Mouse (Mus musculus): Measurements from ENCODE around the gene Vamp5. TPM values are rescaled to one million over a fixed set of nuclear protein-coding genes. Genes with fewer than 3 reads are reported as not detected.

The Vamp5 gene
- polyA plus RNA-seq, 1 experiment from 2014 or later, result 27.9 TPM

DNA sequence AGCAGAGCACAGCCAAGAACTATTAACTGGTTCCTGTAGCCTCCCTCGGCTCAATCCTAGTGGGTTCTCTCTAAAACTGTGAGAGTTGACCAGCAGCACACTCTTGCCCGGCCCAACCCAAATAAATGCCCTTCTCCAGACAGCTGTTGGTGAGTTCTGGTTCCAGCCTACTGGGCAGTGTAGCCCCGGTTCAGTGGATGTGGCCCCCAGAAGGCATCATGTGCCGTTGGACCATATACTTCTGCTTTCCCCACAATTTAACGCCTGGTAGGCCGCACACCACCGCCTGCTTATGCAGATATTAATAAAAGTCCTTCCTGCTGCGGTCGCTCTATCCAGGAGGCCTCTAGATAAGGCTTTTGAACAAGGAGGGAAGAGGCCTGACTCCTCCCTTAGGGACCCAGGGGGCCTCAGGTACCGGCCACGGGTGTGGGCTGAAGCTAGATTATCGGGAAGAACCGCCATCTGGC lies 9.2 kb upstream of the Vamp5 start:
- Histone ChIP-seq H3K4me2 (replicated peaks) (peak overlapping the region; percentile 73), H3K9ac (peak overlapping the region; percentile 65), H3K36me3 (peaks cover 25% of the 10 kb centered on the region), H3K4me1 (peaks cover 38% of the 10 kb centered on the region), H3K9me3 (replicated peaks) (no peaks in the 10 kb centered on the region), H3K27ac (replicated peaks) (peak overlapping the region; percentile 96), H3K4me3 (replicated peaks) (peak overlapping the region; percentile 62), H3K27me3 (no peaks in the 10 kb centered on the region)
- WGBS, result 20% methylated on average over 13 of the region's 13 CpGs
- ATAC-seq (ENCODE audit: insufficient number of reproducible peaks, low FRiP score, low TSS enrichment, low read depth), result no peak

DNA sequence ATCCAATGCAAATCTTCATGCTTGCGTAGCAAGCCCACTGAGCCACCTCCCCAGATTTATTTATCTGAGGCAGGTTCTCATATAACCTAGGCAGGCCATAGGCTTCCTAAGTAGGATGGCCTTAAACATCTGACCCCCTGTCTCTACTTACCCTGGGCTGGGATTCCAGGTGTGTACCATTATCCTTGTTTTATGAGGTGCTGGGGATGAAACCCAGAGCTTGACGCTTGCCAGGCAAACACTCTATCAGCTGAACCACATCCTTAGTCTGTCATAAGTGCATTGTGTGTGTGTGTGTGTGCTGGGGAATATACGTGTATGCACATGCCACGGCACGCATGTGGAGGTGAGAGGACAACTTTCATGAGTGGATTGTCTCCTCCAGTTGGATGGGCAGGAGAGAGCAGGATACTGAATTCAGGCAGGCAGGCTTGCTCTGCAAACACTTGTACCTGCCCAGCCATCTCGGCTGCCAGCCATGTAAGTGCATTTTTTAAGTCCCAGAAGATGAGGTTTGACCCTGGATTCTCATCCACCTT lies 8.6 kb upstream of the Vamp5 start:
- H3K27me3 ChIP-seq, result no peaks in the 10 kb centered on the region
- no peak overlapping the region for H3K9ac ChIP-seq
- 79% methylated on average over 6 of the region's 6 CpGs for WGBS

DNA sequence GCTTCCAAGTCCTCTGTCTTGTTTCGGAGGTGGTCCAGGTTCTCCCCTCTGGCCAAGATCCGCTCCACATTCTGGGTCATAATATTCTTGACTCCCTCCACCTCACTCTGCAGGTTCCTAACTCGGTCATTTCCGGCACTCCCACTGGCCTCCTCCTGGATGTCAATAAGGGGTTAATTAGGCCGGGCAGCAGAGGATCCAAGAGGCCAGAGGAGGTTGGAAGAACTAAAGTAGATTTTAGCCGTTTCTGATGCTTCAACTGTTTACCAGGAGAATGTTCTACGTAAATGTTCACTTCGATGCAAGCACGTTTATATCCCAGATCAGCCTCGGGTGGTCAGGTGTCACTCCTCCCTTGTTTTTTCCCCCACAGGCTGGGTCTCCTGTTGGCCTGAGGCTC lies 8.0 kb upstream of the Vamp5 start:
- Histone ChIP-seq H3K9me3 (replicated peaks) (no peaks in the 10 kb centered on the region), H3K36me3 (peaks cover 26% of the 10 kb centered on the region), H3K27ac (replicated peaks) (no peak overlapping the region), H3K4me1 (peaks cover 38% of the 10 kb centered on the region), H3K9ac (no peak overlapping the region), H3K4me3 (replicated peaks) (no peak overlapping the region), H3K27me3 (no peaks in the 10 kb centered on the region), H3K4me2 (replicated peaks) (no peak overlapping the region)
- ATAC-seq (ENCODE audit: insufficient number of reproducible peaks, low FRiP score, low TSS enrichment, low read depth), result no peak
- 66% methylated on average over 10 of the region's 10 CpGs for WGBS

More for the DNA sequence above, 8.6 kb upstream of the Vamp5 start:
- H3K36me3 ChIP-seq, result peaks cover 26% of the 10 kb centered on the region
- ATAC-seq (ENCODE audit: insufficient number of reproducible peaks, low FRiP score, low TSS enrichment, low read depth), result no peak
- H3K9me3 ChIP-seq (replicated peaks), result no peaks in the 10 kb centered on the region
- peak overlapping the region; percentile 96; the same call in 1 of the 2 replicates for H3K27ac ChIP-seq (replicated peaks)
- H3K4me1 ChIP-seq, result peaks cover 38% of the 10 kb centered on the region
- H3K4me2 ChIP-seq (replicated peaks), result peak overlapping the region; percentile 73
- peak overlapping the region; percentile 62 for H3K4me3 ChIP-seq (replicated peaks)

DNA sequence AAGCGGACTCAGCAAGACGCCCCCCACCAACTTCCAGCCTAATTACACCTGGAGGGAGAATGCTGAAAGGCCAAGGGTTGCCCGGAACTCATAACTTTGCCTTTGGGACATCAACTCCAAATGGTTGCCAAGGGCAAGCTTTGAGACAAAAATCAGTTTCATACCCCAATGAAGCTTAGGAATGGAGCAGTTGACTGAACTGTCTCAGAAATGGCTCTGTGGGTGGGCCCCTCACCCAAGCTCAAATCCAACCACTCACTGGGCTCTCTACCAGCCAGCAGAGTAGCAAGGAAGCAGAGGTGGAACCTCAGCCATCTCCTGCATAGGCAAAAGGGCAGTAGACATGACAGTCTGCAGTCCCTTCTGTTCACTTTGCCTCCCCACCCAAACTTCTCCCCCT lies 7.5 kb upstream of the Vamp5 start:
- peaks cover 26% of the 10 kb centered on the region for H3K36me3 ChIP-seq
- WGBS, result 64% methylated on average over 3 of the region's 3 CpGs
- no peak overlapping the region for H3K4me2 ChIP-seq (replicated peaks)
- H3K4me3 ChIP-seq (replicated peaks), result no peak overlapping the region
- no peak overlapping the region for H3K27ac ChIP-seq (replicated peaks)
- no peak overlapping the region for H3K9ac ChIP-seq
- H3K9me3 ChIP-seq (replicated peaks), result no peaks in the 10 kb centered on the region
- peaks cover 38% of the 10 kb centered on the region for H3K4me1 ChIP-seq
- no peak for ATAC-seq (ENCODE audit: insufficient number of reproducible peaks, low FRiP score, low TSS enrichment, low read depth)
- H3K27me3 ChIP-seq, result no peaks in the 10 kb centered on the region

DNA sequence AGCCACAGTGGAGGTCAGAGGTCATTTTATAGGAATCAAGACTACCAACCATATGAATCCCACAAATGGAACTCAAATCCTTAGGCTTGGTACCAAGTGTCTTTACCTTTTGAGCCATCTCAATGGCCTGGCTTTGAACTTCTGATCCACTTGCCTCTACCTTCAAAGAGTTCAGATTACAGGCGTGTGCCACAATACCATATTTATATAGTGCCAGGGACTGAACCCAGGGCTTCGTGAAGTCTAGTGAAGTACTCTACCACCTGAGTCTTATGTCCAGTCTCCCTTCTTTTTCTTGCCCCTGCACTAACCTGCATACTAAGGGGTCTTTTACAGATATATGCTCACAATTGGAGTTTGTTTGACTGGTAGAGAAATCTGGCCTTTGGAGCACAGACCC lies 6.3 kb upstream of the Vamp5 start:
- Histone ChIP-seq H3K36me3 (peaks cover 26% of the 10 kb centered on the region), H3K27me3 (no peaks in the 10 kb centered on the region), H3K4me2 (replicated peaks) (no peak overlapping the region), H3K9ac (no peak overlapping the region), H3K27ac (replicated peaks) (no peak overlapping the region), H3K4me1 (peaks cover 40% of the 10 kb centered on the region), H3K4me3 (replicated peaks) (no peak overlapping the region), H3K9me3 (replicated peaks) (no peaks in the 10 kb centered on the region)
- WGBS, result 91% methylated on average over 2 of the region's 2 CpGs
- ATAC-seq (ENCODE audit: insufficient number of reproducible peaks, low FRiP score, low TSS enrichment, low read depth), result no peak

DNA sequence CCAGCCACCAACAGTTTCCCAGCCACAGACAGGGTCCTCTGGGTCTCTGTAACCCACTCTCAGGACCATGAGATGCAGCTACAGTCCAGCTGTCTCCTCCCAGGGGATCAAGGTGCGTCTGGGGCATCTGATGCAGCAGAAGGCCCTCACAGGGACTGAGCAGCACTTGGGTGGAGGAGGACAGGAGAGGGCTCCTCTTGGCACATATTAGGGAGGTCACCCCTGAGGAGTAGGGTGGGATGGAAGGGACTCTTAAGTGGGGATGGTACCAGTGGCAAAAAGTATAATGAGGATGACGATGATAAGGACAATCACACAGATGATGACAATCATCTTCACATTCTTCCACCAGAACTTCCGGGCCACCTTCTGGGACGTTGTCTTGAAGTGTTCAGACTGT lies 5.0 kb upstream of the Vamp5 start:
- H3K4me2 ChIP-seq (replicated peaks), result no peak overlapping the region

DNA sequence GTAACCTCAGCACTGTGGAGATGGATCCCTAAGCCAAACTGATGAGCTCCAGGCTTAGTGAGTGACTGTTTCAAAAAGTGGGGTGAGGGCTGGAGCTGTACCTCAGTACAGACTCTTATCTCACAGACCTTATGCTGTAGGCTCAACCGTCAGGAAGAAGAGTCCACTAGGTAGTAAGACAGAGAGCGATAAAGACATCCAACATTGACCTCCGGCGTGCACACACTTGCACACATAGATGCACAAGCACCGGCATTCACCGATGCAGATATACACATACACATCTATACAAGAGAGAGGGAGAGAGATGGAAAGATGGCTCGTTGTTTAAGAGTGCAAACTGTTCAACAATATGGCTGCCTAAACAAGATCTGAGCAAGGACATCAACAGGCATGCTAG lies 3.7 kb upstream of the Vamp5 start:
- peaks cover 32% of the 10 kb centered on the region for H3K4me1 ChIP-seq
- H3K9me3 ChIP-seq (replicated peaks), result no peaks in the 10 kb centered on the region
- WGBS, result 96% methylated on average over 7 of the region's 7 CpGs
- no peak overlapping the region for H3K4me2 ChIP-seq (replicated peaks)
- no peak overlapping the region for H3K4me3 ChIP-seq (replicated peaks)
- H3K9ac ChIP-seq, result no peak overlapping the region
- H3K27me3 ChIP-seq, result no peaks in the 10 kb centered on the region
- H3K36me3 ChIP-seq, result peaks cover 26% of the 10 kb centered on the region
- ATAC-seq (ENCODE audit: insufficient number of reproducible peaks, low FRiP score, low TSS enrichment, low read depth), result no peak
- H3K27ac ChIP-seq (replicated peaks), result no peak overlapping the region

More for the DNA sequence above, 5.0 kb upstream of the Vamp5 start:
- Histone ChIP-seq H3K4me1 (peaks cover 30% of the 10 kb centered on the region), H3K27me3 (no peaks in the 10 kb centered on the region), H3K36me3 (peaks cover 26% of the 10 kb centered on the region), H3K9me3 (replicated peaks) (no peaks in the 10 kb centered on the region), H3K4me3 (replicated peaks) (no peak overlapping the region), H3K9ac (no peak overlapping the region), H3K27ac (replicated peaks) (no peak overlapping the region)
- WGBS, result 83% methylated on average over 4 of the region's 4 CpGs
- ATAC-seq (ENCODE audit: insufficient number of reproducible peaks, low FRiP score, low TSS enrichment, low read depth), result no peak

DNA sequence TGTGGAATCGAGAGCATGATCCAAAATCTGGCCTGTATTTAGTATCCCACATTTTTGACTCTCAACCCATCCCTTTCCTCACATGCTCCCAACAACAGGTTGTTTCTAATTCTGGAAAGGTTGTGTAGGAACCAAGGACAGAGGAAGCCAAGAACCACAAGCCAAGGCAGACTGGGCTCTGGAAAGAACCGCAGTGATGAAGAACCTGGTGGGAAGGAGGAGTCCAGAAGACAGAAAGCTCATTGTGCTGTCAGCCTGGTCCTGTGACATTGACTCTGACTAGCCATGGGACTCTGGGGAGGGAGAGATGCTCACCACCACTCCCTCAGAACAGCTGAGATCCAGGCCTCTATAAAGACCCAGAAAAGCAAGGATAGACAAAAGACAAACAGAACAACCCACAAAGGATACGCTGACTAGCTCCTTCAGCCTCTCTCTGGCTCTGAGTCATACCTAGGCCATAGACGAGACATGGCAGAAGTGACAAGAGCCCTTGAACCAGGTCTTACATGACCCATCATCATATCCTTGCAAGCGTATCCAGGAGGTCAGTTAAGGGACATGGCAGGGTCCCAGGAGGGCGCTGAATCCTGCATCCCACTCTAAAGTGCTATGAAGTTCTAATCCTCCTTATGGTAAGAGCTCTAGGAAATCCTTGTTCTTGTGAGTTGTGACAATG lies 3.0 kb upstream of the Vamp5 start:
- 85% methylated on average over 6 of the region's 6 CpGs for WGBS

DNA sequence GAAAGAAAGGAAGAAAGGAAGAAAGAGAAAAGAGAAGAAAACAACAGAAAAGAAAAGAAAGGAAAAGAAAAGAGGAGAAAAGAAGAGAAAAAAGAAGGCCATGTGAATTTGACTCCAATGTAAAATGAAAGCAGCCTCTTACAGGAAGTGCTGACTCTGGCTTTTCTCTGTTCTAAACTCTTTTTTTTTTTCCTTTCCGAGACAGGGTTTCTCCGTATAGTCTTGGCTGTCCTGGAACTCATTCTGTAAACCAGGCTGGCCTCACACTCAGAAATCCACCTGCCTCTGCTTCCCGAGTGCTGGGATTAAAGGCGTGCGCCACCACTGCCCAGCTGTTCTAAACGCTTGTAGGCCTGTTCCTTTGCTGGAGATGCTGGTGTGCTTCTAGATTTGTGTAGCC lies 2.2 kb upstream of the Vamp5 start:
- H3K9me3 ChIP-seq (replicated peaks), result no peaks in the 10 kb centered on the region
- WGBS, result 62% methylated on average over 6 of the region's 6 CpGs
- H3K4me3 ChIP-seq (replicated peaks), result no peak overlapping the region
- H3K36me3 ChIP-seq, result peaks cover 21% of the 10 kb centered on the region
- no peak overlapping the region for H3K27ac ChIP-seq (replicated peaks)
- no peaks in the 10 kb centered on the region for H3K27me3 ChIP-seq
- H3K4me2 ChIP-seq (replicated peaks), result no peak overlapping the region
- no peak for ATAC-seq (ENCODE audit: insufficient number of reproducible peaks, low FRiP score, low TSS enrichment, low read depth)
- H3K4me1 ChIP-seq, result peaks cover 18% of the 10 kb centered on the region; the same call in 1 of the 2 replicates
- H3K9ac ChIP-seq, result no peak overlapping the region

More for the DNA sequence above, 3.0 kb upstream of the Vamp5 start:
- H3K9ac ChIP-seq, result no peak overlapping the region
- no peak for ATAC-seq (ENCODE audit: insufficient number of reproducible peaks, low FRiP score, low TSS enrichment, low read depth)
- no peaks in the 10 kb centered on the region for H3K9me3 ChIP-seq (replicated peaks)
- no peaks in the 10 kb centered on the region for H3K27me3 ChIP-seq
- H3K4me1 ChIP-seq, result peaks cover 25% of the 10 kb centered on the region
- H3K4me3 ChIP-seq (replicated peaks), result no peak overlapping the region
- H3K36me3 ChIP-seq, result peaks cover 26% of the 10 kb centered on the region
- H3K27ac ChIP-seq (replicated peaks), result no peak overlapping the region
- H3K4me2 ChIP-seq (replicated peaks), result no peak overlapping the region

DNA sequence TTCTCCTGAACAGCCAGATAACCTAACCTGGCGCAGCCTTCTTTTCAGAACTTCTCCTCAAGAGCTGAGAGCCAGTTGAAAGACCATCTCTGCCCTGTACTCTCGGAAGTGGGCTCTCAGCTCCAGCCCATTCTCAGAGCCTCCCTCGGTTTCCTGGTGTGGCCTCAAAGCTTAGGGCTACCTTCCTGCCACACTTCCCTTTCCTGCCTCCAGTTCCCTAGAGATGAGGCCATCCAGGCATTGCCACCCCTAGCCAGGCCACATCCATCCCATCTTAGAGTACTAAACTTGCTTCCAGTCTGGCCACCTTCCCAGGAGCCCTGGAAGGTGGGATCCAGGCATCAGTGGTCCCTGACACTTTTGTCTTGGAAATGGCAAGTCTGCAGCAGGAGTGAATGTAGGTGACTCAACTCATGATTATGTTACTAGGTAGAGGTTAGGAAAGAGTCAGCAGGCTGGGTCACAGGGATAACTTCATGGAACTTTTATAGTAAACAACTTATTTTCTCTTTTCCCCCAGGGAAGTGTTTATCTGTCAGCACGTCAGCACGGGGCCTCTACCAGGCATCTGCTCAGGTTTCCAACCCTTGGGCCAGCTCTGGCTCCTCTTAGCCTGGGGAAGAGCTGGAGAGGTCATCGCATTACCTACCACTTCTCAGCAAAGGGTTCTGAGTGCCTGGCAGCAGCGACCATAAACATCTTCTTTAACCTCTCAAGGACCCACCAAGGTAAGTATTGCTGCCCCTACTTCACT lies 714 bp downstream of the Vamp5 start:
- Histone ChIP-seq H3K4me1 (peaks cover 17% of the 10 kb centered on the region; the same call in 1 of the 2 replicates), H3K4me2 (replicated peaks) (peak overlapping the region; percentile 71), H3K9ac (0 out of 2 replicates have a peak overlapping the region, but pooled peaks have one; percentile 50), H3K27ac (replicated peaks) (peak overlapping the region; percentile 61; the same call in 1 of the 2 replicates), H3K4me3 (replicated peaks) (peak overlapping the region; percentile 58), H3K27me3 (no peaks in the 10 kb centered on the region), H3K9me3 (replicated peaks) (no peaks in the 10 kb centered on the region), H3K36me3 (0 out of 2 replicates have a peak, but pooled peaks cover 2% of the 10 kb centered on the region)
- WGBS, result 42% methylated on average over 7 of the region's 7 CpGs
- ATAC-seq (ENCODE audit: insufficient number of reproducible peaks, low FRiP score, low TSS enrichment, low read depth), result no peak

DNA sequence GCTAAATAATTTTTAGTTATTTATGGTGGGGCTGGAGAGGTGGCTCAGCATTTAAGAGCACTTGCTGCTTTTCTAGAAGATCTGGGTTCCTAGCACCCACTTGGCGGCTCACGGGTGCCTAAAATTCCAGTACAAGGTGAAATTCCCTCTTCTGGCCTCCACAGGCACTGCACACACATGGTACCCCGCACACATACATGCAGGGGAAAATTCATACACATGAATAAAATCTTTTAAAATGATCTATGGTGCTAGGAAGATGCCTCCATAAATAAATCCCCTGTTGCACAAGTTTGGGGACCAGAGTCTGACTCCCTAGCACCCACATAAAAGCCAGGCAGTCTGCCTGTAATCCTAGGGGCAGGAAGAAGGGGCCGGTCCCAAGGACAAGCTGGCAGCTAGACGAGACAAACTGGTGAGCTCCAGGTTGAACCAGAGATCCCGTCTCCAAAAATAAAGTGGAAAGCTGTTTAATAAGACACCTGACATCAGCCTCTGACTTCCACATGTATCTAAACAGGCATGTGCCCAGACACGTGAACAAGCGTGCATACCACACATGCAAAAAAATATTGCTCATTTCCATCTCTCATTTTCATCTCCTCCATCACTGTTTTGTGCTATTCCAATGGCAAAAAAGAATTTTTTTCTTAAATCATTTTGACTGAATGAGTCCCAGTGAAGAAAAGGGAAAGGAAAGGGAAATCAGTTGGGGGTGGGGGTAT lies 1.6 kb downstream of the Vamp5 start:
- Histone ChIP-seq H3K36me3 (no peaks in the 10 kb centered on the region), H3K4me3 (replicated peaks) (no peak overlapping the region; the same call in 1 of the 2 replicates), H3K9me3 (replicated peaks) (no peaks in the 10 kb centered on the region), H3K27ac (replicated peaks) (no peak overlapping the region), H3K27me3 (no peaks in the 10 kb centered on the region), H3K4me2 (replicated peaks) (0 out of 2 replicates have a peak overlapping the region, but pooled peaks have one; percentile 71), H3K9ac (no peak overlapping the region), H3K4me1 (peaks cover 21% of the 10 kb centered on the region; the same call in 1 of the 2 replicates)
- WGBS, result 81% methylated on average over 8 of the region's 8 CpGs
- ATAC-seq (ENCODE audit: insufficient number of reproducible peaks, low FRiP score, low TSS enrichment, low read depth), result no peak
